In the genomic region with DNA sequence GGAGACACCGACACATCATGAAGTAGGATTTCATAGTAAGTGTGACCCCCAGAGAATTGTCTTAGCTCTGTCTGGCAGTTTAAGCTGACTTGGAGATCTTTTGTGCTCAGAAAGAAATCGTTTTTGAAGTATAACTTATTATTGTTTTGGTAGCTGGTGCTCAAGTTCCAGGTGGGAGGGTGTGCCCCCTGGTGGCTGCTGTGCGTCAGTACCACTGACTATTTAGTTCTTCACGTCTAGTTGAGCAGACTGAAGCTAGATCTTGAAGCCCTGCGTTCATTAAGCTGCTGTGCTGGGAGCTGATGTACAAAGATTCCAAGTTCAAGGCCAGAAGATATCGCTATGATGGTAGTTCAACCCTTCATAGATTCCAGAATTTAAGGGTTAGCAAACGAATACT, we compare ENCODE assay signal across 9 mouse cellular contexts.
DNase-seq lines count a peak whose midpoint lies in the region; ATAC-seq and TF ChIP-seq lines count a peak whose summit lies in the region.
"Had no signal": no experiment of that assay in that cellular context is flagged by ENCODE, and none has a peak within 500 bp of the region (broad histone marks: within the 10 kb centered on the region; RNA-seq: fewer than 3 reads in every experiment).

No protein-coding gene starts in this region.

- H3K79me2 ChIP-seq in CH12.LX (replicated peaks; ENCODE audit: control insufficient read depth, extremely low read depth, insufficient read depth, poor library complexity, severe bottlenecking) = no peaks in the 10 kb centered on the region

- no peak overlapping the region for H3K4me3 ChIP-seq in hindbrain, embryonic 10.5 days
- H3K4me3 ChIP-seq in hindbrain, embryonic 16.5 days (ENCODE audit: low read length) = no peak overlapping the region
- no peak overlapping the region for H3K4me3 ChIP-seq in CH12.LX (replicated peaks in 1 of 3; ENCODE audit: low read depth in 2 of 3, low read length in 2 of 3, poor library complexity in 1 of 3)
- H3K4me3 ChIP-seq: embryonic facial prominence, embryonic 12.5 days had no signal

- H3K27me3 ChIP-seq in hindbrain, embryonic 10.5 days (ENCODE audit: insufficient read depth, poor library complexity, severe bottlenecking) = no peaks in the 10 kb centered on the region
- H3K27me3 ChIP-seq in hindbrain, embryonic 16.5 days (replicated peaks; ENCODE audit: control insufficient read depth, insufficient read depth, low read length) = no peaks in the 10 kb centered on the region
- H3K27me3 ChIP-seq in CH12.LX (replicated peaks) = no peaks in the 10 kb centered on the region
- H3K27me3 ChIP-seq in splenic B cell, adult 2 months (ENCODE audit: control insufficient read depth, insufficient read depth, low read length, poor library complexity, severe bottlenecking) = no peaks in the 10 kb centered on the region
- H3K27me3 ChIP-seq: embryonic facial prominence, embryonic 12.5 days had no signal

- WGBS in hindbrain, embryonic 10.5 days = 41% methylated on average over 7 of the region's 7 CpGs
- 40% methylated on average over 7 of the region's 7 CpGs for WGBS in hindbrain, embryonic 16.5 days

- no peak for TF ChIP-seq POLR2A in CH12.LX (IDR thresholded peaks at IDR 0.05; ENCODE audit: low read depth, low read length)

- dilution Hi-C loops in CH12.LX (cut with MboI; ENCODE audit: extremely low pct_ligation_motif_present, extremely low pct_unique_long_range_greater_than_20kb, low sequenced_read_pairs) = no loop called here

- H3K27ac ChIP-seq in hindbrain, embryonic 10.5 days = no peak overlapping the region
- H3K27ac ChIP-seq in hindbrain, embryonic 16.5 days (ENCODE audit: low read depth, low read length) = no peak overlapping the region
- no peak overlapping the region for H3K27ac ChIP-seq in CH12.LX (ENCODE audit: insufficient read depth, low read depth)
- H3K27ac ChIP-seq: embryonic facial prominence, embryonic 12.5 days had no signal

- no peaks in the 10 kb centered on the region for H3K9me3 ChIP-seq in hindbrain, embryonic 10.5 days
- H3K9me3 ChIP-seq in hindbrain, embryonic 16.5 days (ENCODE audit: control insufficient read depth, low read length) = no peaks in the 10 kb centered on the region
- H3K9me3 ChIP-seq in CH12.LX (replicated peaks; ENCODE audit: low read length) = no peaks in the 10 kb centered on the region
- H3K9me3 ChIP-seq: embryonic facial prominence, embryonic 12.5 days had no signal

- TF ChIP-seq EP300 in CH12.LX (IDR thresholded peaks at IDR 0.05; ENCODE audit: low read length) = no peak

- TF ChIP-seq RAD21 in CH12.LX (IDR thresholded peaks at IDR 0.05; ENCODE audit: low read depth, low read length) = peak; percentile 61

- in situ Hi-C loops in CH12.LX (cut with MboI; ENCODE audit: low pct_ligation_motif_present, low pct_unique_long_range_greater_than_20kb, low sequenced_read_pairs) = loop anchor here (5.0 kb wide), 1 partner anchor 169 kb away; no protein-coding TSS in a partner anchor

- peak; percentile 61 for DNase-seq in hindbrain, embryonic 10.5 days (ENCODE audit: low spot score)
- DNase-seq in CH12.LX (ENCODE audit: extremely low read depth) = peak; percentile 51
- DNase-seq in c-Kit-positive CD71-positive TER-119-positive erythroid progenitor cells, embryonic 14.5 days (ENCODE audit: low spot score) = peak; percentile 64
- peak; percentile 72 for DNase-seq in gastrocnemius, postnatal 10 days
- peak; percentile 60 to 74 for DNase-seq in layer of hippocampus, postnatal 10 days (ENCODE audit: low spot score in 2 of 2)
- peak; percentile 76 for DNase-seq in lung, postnatal 36 days
- DNase-seq in splenic B cell, adult 2 months (ENCODE audit: low read depth, low spot score) = peak; percentile 67

- TF ChIP-seq CTCF in CH12.LX (conservative IDR thresholded peaks at IDR 0.05 in 1 of 2, IDR thresholded peaks at IDR 0.05 in 1 of 2; ENCODE audit: low read depth in 2 of 2, low read length in 2 of 2) = peak; percentile 82 to 85

- no peaks in the 10 kb centered on the region for H3K36me3 ChIP-seq in hindbrain, embryonic 10.5 days
- H3K36me3 ChIP-seq in hindbrain, embryonic 16.5 days (ENCODE audit: control insufficient read depth, insufficient read depth, low read length) = no peaks in the 10 kb centered on the region
- H3K36me3 ChIP-seq in CH12.LX (replicated peaks in 1 of 2; ENCODE audit: control insufficient read depth in 1 of 2, insufficient read depth in 1 of 2, low read length in 1 of 2) = peaks cover 0 to 14% of the 10 kb centered on the region in 2 experiments
- no peaks in the 10 kb centered on the region for H3K36me3 ChIP-seq in splenic B cell, adult 2 months (ENCODE audit: control insufficient read depth, insufficient read depth, low read length, poor library complexity, severe bottlenecking)
- H3K36me3 ChIP-seq: embryonic facial prominence, embryonic 12.5 days had no signal

- H3K9ac ChIP-seq in hindbrain, embryonic 16.5 days (ENCODE audit: low read depth, low read length) = no peak overlapping the region
- no peak overlapping the region for H3K9ac ChIP-seq in CH12.LX (ENCODE audit: insufficient read depth, low read depth)
- H3K9ac ChIP-seq: embryonic facial prominence, embryonic 12.5 days had no signal

- H3K4me1 ChIP-seq in hindbrain, embryonic 10.5 days (replicated peaks) = peaks cover 26% of the 10 kb centered on the region
- peaks cover 1% of the 10 kb centered on the region; the same call in 1 of the 2 replicates for H3K4me1 ChIP-seq in hindbrain, embryonic 16.5 days (ENCODE audit: control insufficient read depth, insufficient read depth, low read depth, low read length)
- H3K4me1 ChIP-seq in CH12.LX (ENCODE audit: control insufficient read depth in 1 of 2, insufficient read depth in 2 of 2) = no peaks in the 10 kb centered on the region

- no peak for ATAC-seq in hindbrain, embryonic 16.5 days

- H3K4me2 ChIP-seq in hindbrain, embryonic 16.5 days (ENCODE audit: low read length) = no peak overlapping the region
- H3K4me2 ChIP-seq in CH12.LX (ENCODE audit: insufficient read depth, low read depth, poor library complexity, severe bottlenecking) = no peak overlapping the region
- H3K4me2 ChIP-seq: embryonic facial prominence, embryonic 12.5 days had no signal

TF ChIP-seq in CH12.LX, 34 proteins besides CTCF, POLR2A, EP300 and RAD21:
- TF ChIP-seq CHD1 (IDR thresholded peaks at IDR 0.05; ENCODE audit: low read depth, low read length) (no peak), SMC3 (IDR thresholded peaks at IDR 0.05; ENCODE audit: low read depth, low read length) (peak; percentile 79), ZC3H11A (IDR thresholded peaks at IDR 0.05; ENCODE audit: low read depth, low read length) (0 out of 2 replicates have a peak, but pooled peaks have one; percentile 5), MAZ (IDR thresholded peaks at IDR 0.05; ENCODE audit: low read depth, low read length) (no peak)
